Mouse (Mus musculus): ENCODE results near the gene Asb14. TPM values are rescaled to one million over a fixed set of nuclear protein-coding genes. Genes with fewer than 3 reads are reported as not detected.
"Not testable (repeated sequence)": the region's sequence is repeated elsewhere in the genome, so short reads cannot be mapped to it uniquely, and the experiment has no call there.

Gene Asb14
- polyA plus RNA-seq, 1 experiment from 2014 or later, result 0.63 TPM

DNA sequence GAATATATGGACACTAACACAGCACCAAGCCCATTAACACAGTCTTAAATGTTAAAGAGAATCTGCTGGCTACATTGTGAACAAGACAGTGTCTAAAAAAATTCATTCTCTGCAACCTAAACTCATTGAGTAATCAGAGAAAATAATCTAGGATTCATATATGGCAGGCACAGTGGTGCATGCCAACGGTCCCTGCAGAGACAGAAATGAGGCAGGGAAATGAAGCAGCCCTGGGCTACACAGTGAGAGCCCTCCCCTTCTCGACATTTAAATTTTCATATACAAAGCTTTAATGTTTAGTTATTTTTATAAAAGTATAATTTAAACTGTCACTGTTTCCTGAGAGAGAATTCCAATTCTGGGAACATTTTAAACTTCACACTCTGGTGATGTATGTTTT, 5.1 kb downstream of the Asb14 start:
- H3K9ac ChIP-seq, result no peak overlapping the region
- H3K4me2 ChIP-seq, result no peak overlapping the region
- 78% methylated on average over 2 of the region's 2 CpGs for WGBS

DNA sequence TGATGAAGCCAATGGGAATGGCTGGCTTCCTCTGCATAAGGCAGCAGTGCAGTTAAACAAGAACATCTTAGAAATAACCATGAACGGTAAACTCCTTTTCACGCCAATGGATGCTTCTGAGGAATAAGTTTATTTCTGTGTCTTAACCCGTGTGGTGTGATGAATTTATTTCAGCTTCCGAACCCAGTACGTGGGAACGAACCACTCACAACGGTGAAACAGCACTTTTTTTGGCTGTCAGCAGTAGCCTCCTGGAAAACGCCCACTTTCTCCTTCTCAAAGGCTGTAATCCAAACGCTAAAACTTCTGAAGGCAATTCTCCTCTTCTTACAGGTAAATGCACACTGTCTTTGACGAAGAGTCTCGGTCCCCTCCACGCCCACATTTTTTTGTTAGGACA, 6.5 kb downstream of the Asb14 start:
- WGBS, result 83% methylated on average over 12 of the region's 12 CpGs
- ATAC-seq (ENCODE audit: extremely low read depth, insufficient number of reproducible peaks, low FRiP score, low TSS enrichment), result no peak
- no peak overlapping the region for H3K4me3 ChIP-seq

More for the DNA sequence above, 5.1 kb downstream of the Asb14 start:
- H3K4me1 ChIP-seq, result no peaks in the 10 kb centered on the region
- no peaks in the 10 kb centered on the region for H3K36me3 ChIP-seq
- ATAC-seq (ENCODE audit: extremely low read depth, insufficient number of reproducible peaks, low FRiP score, low TSS enrichment), result no peak
- H3K27me3 ChIP-seq (replicated peaks), result no peaks in the 10 kb centered on the region
- H3K9me3 ChIP-seq, result no peaks in the 10 kb centered on the region
- H3K4me3 ChIP-seq, result no peak overlapping the region
- H3K27ac ChIP-seq (replicated peaks), result no peak overlapping the region

DNA sequence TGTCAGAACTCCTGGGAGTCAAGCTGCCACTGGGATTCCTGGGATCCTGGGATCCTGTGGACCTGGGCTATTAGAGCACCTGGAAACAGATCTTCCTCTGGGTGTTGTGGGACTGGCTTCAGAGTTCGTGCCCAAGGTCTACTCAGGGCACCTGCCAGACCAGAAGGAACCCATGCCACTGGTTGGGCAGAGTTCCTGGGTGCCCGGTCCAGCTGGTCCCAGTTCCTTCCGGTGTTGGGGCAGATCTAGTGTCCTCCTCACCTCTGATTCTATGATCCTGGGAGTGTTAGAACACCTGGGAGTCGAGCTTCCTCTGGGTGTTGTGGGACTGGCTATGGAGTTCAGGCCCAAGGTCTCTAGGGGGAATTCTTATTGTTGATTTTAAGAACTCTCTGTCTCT, 13.0 kb downstream of the Asb14 start:
- WGBS, result 84% methylated on average over 4 of the region's 4 CpGs
- no peaks in the 10 kb centered on the region for H3K9me3 ChIP-seq
- ATAC-seq (ENCODE audit: extremely low read depth, insufficient number of reproducible peaks, low FRiP score, low TSS enrichment), result no peak

More for the DNA sequence above, 6.5 kb downstream of the Asb14 start:
- H3K4me1 ChIP-seq, result no peaks in the 10 kb centered on the region
- no peaks in the 10 kb centered on the region for H3K27me3 ChIP-seq (replicated peaks)
- no peaks in the 10 kb centered on the region for H3K36me3 ChIP-seq
- H3K4me2 ChIP-seq, result no peak overlapping the region
- no peak overlapping the region for H3K27ac ChIP-seq (replicated peaks)
- no peak overlapping the region for H3K9ac ChIP-seq
- no peaks in the 10 kb centered on the region for H3K9me3 ChIP-seq

DNA sequence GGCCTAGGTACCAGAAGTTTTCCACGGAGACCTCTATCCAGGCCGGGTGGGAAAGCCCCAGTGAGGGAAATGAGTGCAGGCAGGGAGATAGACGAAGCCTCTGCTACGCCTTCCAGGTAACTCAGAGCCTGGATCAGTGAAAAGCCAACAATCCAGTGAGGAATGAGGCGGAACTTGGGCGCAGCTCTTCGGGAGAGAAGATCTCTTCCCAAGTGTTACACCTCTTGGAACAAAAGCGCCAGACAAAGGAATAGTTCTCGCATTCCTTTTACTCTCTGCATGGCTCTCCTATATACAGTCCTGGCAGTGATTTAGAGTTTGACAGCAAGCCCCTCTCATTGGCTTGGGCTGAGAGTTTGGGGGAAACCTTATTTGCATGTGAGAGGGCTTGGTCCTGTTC, 16.1 kb downstream of the Asb14 start:
- H3K36me3 ChIP-seq; H3K27ac ChIP-seq (replicated peaks); H3K4me1 ChIP-seq; H3K9me3 ChIP-seq; ATAC-seq (ENCODE audit: extremely low read depth, insufficient number of reproducible peaks, low FRiP score, low TSS enrichment); H3K9ac ChIP-seq; H3K27me3 ChIP-seq (replicated peaks); H3K4me3 ChIP-seq; H3K4me2 ChIP-seq: not testable (repeated sequence)
- WGBS, result 36% methylated on average over 9 of the region's 9 CpGs

More for the DNA sequence above, 13.0 kb downstream of the Asb14 start:
- no peak overlapping the region for H3K27ac ChIP-seq (replicated peaks)
- no peak overlapping the region for H3K4me3 ChIP-seq
- H3K4me1 ChIP-seq, result no peaks in the 10 kb centered on the region
- no peaks in the 10 kb centered on the region for H3K36me3 ChIP-seq
- no peak overlapping the region for H3K9ac ChIP-seq
- H3K27me3 ChIP-seq (replicated peaks), result no peaks in the 10 kb centered on the region
- H3K4me2 ChIP-seq, result no peak overlapping the region

DNA sequence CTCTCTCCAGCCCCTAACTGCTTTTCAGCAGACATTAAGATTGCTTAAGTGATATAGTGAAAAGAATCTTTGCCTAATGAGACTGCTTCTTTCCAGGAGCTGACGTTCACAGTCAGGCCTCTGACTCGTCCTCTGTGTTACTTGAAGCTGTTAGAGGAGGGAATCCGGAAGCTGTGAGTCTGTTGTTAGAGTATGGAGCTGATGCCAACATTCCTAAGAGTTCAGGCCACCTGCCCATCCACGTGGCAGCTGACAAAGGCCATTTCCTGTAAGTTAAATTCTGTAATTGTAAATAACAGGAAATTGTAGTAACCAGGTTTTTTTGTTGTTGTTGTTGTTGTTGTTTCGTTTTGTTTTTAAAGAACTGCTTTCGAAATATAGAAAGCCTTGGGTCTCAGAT, 16.8 kb downstream of the Asb14 start:
- WGBS, result 57% methylated on average over 6 of the region's 6 CpGs
- no peaks in the 10 kb centered on the region for H3K27me3 ChIP-seq (replicated peaks)
- H3K36me3 ChIP-seq, result no peaks in the 10 kb centered on the region
- H3K4me2 ChIP-seq, result no peak overlapping the region
- ATAC-seq (ENCODE audit: extremely low read depth, insufficient number of reproducible peaks, low FRiP score, low TSS enrichment), result no peak
- H3K9me3 ChIP-seq, result no peaks in the 10 kb centered on the region
- no peak overlapping the region for H3K27ac ChIP-seq (replicated peaks)
- no peak overlapping the region for H3K4me3 ChIP-seq
- no peaks in the 10 kb centered on the region for H3K4me1 ChIP-seq
- no peak overlapping the region for H3K9ac ChIP-seq

DNA sequence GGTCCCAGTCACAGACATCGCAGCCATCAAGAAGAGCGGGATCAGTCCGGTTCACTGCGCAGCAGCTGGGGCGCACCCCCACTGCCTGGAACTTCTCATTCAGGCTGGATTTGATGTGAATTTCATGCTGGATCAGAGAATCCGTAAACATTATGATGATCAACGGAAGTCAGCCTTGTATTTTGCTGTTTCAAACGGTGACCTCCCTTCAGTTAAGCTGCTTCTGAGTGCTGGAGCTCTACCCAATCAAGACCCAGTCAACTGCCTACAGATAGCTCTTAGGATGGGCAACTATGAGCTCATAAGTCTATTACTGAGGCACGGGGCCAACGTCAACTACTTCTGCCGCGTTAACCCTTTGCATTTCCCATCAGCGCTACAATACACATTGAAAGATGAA, 17.5 kb downstream of the Asb14 start:
- H3K4me1 ChIP-seq, result no peaks in the 10 kb centered on the region
- no peak overlapping the region for H3K4me3 ChIP-seq
- WGBS, result 89% methylated on average over 13 of the region's 13 CpGs
- H3K36me3 ChIP-seq, result no peaks in the 10 kb centered on the region
- no peak for ATAC-seq (ENCODE audit: extremely low read depth, insufficient number of reproducible peaks, low FRiP score, low TSS enrichment)
- no peaks in the 10 kb centered on the region for H3K27me3 ChIP-seq (replicated peaks)
- H3K27ac ChIP-seq (replicated peaks), result no peak overlapping the region
- no peaks in the 10 kb centered on the region for H3K9me3 ChIP-seq
- no peak overlapping the region for H3K4me2 ChIP-seq
- H3K9ac ChIP-seq, result no peak overlapping the region

DNA sequence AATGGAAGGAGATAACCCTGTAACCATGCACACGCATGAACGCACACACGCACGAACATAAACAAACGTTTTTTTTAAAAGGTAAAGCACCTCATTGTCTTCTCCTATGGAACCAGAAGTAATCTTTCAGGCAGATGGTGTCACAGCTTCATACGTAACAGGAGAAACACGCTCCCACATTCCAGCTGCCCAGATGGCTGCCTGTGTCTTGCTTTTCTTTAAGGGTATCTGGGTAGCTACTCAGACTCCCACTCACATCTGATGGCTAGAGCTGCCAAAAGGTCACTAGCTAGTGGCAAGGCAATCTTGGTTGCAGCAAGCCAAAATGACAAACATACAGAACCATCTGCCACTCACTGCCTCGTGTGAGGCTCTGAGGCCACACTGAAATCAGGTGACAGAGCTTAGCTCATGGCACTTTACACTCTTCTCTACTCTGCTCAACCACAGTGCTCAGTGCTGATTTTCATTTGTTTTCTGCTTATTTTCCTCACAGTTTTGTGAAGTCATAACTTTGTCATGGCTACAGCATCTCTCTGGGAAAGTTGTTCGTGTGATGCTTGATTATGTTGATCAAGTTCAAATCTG, 19.4 kb downstream of the Asb14 start:
- Histone ChIP-seq H3K4me1 (no peaks in the 10 kb centered on the region), H3K9me3 (no peaks in the 10 kb centered on the region), H3K27me3 (replicated peaks) (no peaks in the 10 kb centered on the region), H3K27ac (replicated peaks) (no peak overlapping the region), H3K36me3 (peaks cover 9% of the 10 kb centered on the region), H3K4me3 (no peak overlapping the region), H3K9ac (no peak overlapping the region), H3K4me2 (no peak overlapping the region)
- ATAC-seq (ENCODE audit: extremely low read depth, insufficient number of reproducible peaks, low FRiP score, low TSS enrichment), result no peak
- whole genome bisulfite sequencing, result 71% methylated on average over 9 of the region's 9 CpGs

DNA sequence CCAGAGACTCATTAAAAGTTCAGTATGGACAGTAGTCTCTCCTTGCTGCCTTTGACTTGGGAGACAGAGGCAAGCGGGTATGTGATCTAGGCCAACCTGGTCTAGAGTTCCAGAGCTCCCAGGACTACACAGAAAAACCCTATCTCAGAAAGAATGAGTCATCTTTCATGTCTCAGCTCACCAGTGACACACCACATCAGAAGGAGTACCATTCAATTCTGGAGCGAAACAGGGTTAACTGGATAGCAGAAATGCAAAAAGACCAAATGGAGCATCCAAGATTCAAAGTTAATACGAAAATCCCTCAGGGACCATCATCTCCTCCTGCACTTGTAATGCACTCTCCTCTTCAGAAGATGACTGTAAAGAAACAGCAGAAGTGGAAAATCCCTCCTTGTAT, 25.0 kb downstream of the Asb14 start:
- 90% methylated on average over 3 of the region's 3 CpGs for WGBS
- Histone ChIP-seq H3K4me3 (no peak overlapping the region), H3K4me1 (peaks cover 18% of the 10 kb centered on the region), H3K27me3 (replicated peaks) (no peaks in the 10 kb centered on the region), H3K4me2 (no peak overlapping the region), H3K9me3 (no peaks in the 10 kb centered on the region), H3K9ac (no peak overlapping the region), H3K36me3 (peaks cover 47% of the 10 kb centered on the region), H3K27ac (replicated peaks) (no peak overlapping the region)
- ATAC-seq (ENCODE audit: extremely low read depth, insufficient number of reproducible peaks, low FRiP score, low TSS enrichment), result no peak

DNA sequence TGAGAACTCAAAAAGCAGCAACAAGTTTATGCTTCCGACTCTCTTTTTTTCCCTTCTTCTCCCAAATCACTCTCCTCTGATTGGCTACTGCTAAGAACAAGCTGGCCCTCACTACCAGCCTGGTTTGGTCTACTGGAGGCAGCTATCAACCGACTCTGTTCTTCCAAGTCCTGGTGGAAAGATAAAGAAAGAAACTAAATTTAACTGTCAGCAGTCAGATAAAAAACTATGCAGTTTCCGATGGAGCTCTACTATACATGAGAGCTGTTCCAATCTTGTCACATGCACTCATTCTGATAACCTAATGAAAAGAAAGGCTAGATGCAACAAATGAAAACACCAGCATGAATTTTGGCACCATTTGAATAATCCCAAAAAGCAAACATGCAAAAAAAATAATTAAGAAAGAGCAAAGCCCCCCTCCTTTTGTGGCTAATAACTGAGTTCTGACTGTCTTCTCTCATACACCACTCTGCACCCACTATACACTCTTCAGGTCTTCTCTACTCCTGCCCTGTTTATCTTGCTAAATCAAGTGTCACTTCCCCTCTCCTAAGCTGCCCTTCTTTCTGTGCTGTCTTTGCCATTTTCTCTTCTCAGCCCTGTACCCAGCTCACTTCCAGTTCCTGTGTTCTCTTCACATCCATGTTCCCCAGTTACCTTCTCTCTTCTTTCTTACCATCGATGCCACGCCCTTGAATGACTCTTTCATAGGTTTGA, 29.5 kb downstream of the Asb14 start:
- H3K27ac ChIP-seq (replicated peaks), result no peak overlapping the region
- H3K27me3 ChIP-seq (replicated peaks), result no peaks in the 10 kb centered on the region
- H3K9ac ChIP-seq, result no peak overlapping the region
- no peaks in the 10 kb centered on the region for H3K9me3 ChIP-seq
- WGBS, result 50% methylated on average over 5 of the region's 5 CpGs
- H3K4me3 ChIP-seq, result no peak overlapping the region
- H3K4me2 ChIP-seq, result no peak overlapping the region
- peaks cover 18% of the 10 kb centered on the region for H3K4me1 ChIP-seq
- H3K36me3 ChIP-seq, result peaks cover 70% of the 10 kb centered on the region
- no peak for ATAC-seq (ENCODE audit: extremely low read depth, insufficient number of reproducible peaks, low FRiP score, low TSS enrichment)

DNA sequence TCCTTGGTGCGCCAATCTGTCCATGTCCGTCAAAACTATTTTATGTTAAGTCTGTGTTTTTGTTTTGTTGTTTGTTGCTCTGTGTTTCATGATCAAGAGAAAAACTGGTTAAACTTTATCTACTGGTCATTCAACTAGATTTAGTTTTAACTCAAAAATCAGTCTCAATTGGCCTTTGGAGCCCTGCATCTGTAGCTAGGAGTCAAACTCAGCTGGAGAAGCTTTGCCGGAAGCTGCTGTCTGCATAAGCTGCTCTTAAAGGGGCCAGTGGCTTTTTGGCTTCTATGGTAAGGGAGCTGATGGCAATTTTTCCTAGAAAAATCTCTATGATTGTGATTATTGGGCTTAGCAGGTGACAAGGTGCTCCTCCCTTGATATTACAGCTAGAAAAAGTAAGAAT, 40.5 kb downstream of the Asb14 start:
- H3K4me1 ChIP-seq, result no peaks in the 10 kb centered on the region
- no peak for ATAC-seq (ENCODE audit: extremely low read depth, insufficient number of reproducible peaks, low FRiP score, low TSS enrichment)
- WGBS, result 81% methylated on average over 3 of the region's 3 CpGs
- no peak overlapping the region for H3K9ac ChIP-seq
- H3K27me3 ChIP-seq (replicated peaks), result no peaks in the 10 kb centered on the region
- H3K36me3 ChIP-seq, result peaks cover 39% of the 10 kb centered on the region
- no peak overlapping the region for H3K4me2 ChIP-seq
- no peak overlapping the region for H3K27ac ChIP-seq (replicated peaks)
- no peak overlapping the region for H3K4me3 ChIP-seq
- no peaks in the 10 kb centered on the region for H3K9me3 ChIP-seq

DNA sequence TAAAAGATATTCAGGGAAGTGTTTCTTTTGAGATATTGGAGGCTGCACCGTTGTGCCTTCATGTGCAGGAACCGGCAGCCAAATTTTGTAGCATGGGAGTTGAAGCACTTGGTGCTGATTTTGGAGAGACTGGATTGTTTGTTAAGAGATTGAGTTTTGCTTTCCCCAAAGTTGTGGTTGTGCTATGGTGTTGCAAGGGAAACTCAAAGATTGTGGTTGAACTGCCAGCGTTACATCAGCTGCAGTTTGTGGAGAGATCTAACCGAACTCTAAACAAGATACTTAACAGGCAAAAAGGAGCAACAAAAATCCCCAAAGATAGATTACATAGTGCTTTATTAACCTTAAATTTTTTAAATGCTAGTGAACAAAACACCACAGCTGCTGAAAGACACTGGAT, 41.2 kb downstream of the Asb14 start:
- Histone ChIP-seq H3K9me3 (no peaks in the 10 kb centered on the region), H3K4me1 (no peaks in the 10 kb centered on the region), H3K9ac (no peak overlapping the region), H3K4me2 (no peak overlapping the region), H3K27me3 (replicated peaks) (no peaks in the 10 kb centered on the region), H3K4me3 (no peak overlapping the region), H3K27ac (replicated peaks) (no peak overlapping the region), H3K36me3 (peaks cover 44% of the 10 kb centered on the region)
- ATAC-seq (ENCODE audit: extremely low read depth, insufficient number of reproducible peaks, low FRiP score, low TSS enrichment), result no peak
- 72% methylated on average over 4 of the region's 4 CpGs for WGBS

DNA sequence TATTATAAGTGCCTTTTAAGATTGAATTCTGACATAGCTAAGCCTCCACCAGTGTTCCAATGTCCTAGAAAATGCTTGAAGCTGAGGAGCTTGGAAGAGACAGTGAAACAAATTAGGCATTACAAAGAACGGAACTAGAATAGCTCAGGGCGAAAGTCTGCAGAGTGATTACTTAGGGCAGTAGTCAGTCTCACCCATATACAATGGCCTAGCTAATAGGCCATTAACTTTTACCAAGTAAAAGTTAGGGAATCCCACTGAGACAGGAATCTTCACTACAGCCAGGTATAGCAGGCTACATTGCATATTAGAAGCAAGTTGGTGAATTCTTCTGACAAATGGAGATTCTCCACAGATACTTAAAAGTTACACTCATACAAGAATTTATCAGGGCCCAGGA, 61.8 kb downstream of the Asb14 start:
- H3K9ac ChIP-seq; H3K27ac ChIP-seq (replicated peaks); H3K4me1 ChIP-seq; H3K9me3 ChIP-seq; H3K4me3 ChIP-seq; H3K4me2 ChIP-seq; ATAC-seq (ENCODE audit: extremely low read depth, insufficient number of reproducible peaks, low FRiP score, low TSS enrichment); H3K27me3 ChIP-seq (replicated peaks): not testable (repeated sequence)
- peaks cover 66% of the 10 kb centered on the region for H3K36me3 ChIP-seq
- WGBS, result 94% methylated on average over 2 of the region's 2 CpGs
